Mouse (Mus musculus) testis, adult 10 weeks (tissue): ENCODE data around the gene Cisd1. TPM values are rescaled to one million over a fixed set of nuclear protein-coding genes. Genes with fewer than 3 reads are reported as not detected.

Experiments
- polyA plus RNA-seq: library from polyadenylated mRNA; stranded (reverse); fragments of 350-450 nt; fragmentation: Illumina TruSeq; extraction: RNeasy Lipid Tissue Mini Kit (QIAGEN cat#74804); gene quantifications from one replicate; pipeline ENCODE4 v1.2.3, GENCODE M21; 2014; ENCODE audit warnings: low read depth, low replicate concordance

Cisd1 gene
- polyA plus RNA-seq: 12.3 TPM

DNA sequence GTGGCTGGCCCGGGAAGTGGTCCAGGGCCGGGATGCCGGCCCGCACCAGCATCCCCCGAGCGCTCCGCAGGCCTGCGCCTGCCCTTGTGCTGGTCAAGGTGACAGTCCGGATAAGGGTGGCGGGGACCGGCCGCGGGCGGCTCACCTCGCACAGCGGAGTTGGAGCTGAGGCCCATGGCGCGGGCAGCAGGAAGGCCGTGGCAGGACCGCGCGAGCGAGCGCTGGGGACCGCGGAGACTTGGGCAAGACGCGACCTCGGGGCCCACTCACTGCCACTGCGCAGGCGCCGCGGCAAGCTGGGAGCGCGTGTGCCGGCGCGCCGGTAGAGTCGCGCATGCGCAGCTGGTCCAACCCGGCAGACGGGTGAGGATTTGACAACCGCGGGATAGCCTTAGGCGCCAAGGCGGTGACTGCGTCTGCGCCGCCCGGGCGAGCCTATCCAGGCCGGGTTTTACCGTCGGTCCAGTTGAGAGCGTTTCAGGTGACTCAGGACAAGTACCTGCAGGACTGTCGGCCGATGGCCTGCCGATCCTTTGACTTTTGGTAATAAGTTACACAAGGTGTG is at the start of gene Cisd1:
Cisd1 (minus strand) TSS at position 376 of the 565 bp plus-strand sequence.

DNA sequence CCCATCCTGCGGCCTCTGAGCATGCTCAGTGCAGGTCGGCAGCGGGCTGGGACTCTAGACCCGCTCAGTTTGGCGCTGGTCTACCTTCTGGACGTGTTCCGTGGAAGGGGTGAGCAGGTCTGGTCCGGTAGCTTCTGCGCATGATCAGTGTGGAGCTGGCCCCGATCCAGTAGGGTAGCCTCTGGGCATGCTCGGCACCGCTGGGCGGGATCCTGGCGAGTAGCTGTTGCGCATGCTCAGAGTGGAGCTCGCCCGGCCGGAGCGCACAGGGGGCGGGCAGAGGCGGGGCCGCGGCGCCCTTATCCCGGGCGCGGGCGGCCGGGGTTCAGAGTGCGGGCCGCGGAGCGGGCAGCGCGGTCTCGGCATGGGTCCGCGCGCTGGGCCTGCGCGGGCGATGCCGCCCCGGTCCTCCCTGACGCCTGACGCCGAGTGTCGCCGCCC is 2.8 kb upstream of the Cisd1 start, which contains the start of gene Ipmk:
Ipmk (plus strand) TSS at position 255 of the 441 bp plus-strand sequence.

GRCm38 (mm10) chr10:71285126-71285580 is 59.6 kb downstream of the Cisd1 start, which contains the start of gene Ube2d1:
TSS of gene Ube2d1 (minus strand) at chr10:71285262.

Other genes with a start within 250 kb of the Cisd1 start
- 4.3 TPM for gene Bicc1, start 185.3 kb downstream of the Cisd1 start, polyA plus RNA-seq
- 1,103 TPM for gene Tfam, start 106.7 kb downstream of the Cisd1 start, polyA plus RNA-seq
- 16.2 TPM for gene Ube2d1, start 59.7 kb downstream of the Cisd1 start, polyA plus RNA-seq
- 7.9 TPM for gene Ipmk, start 2.8 kb upstream of the Cisd1 start, polyA plus RNA-seq